Mouse (Mus musculus) kidney, adult 2 months (tissue): ENCODE measurements around the gene Pdzd2. TPM values are rescaled to one million over a fixed set of nuclear protein-coding genes. Genes with fewer than 3 reads are reported as not detected.

Experiments
- DNase-seq: peaks from one replicate; pipeline ENCODE4 v3.0.0; 2021
- H3K27ac ChIP-seq: fragments of 200-500 bp; 2 replicates; pipeline ENCODE4 v1.5.1; 2012; ENCODE audit warnings: low read depth, low read length, control low read depth, inconsistent platforms; ENCODE audit not compliant: insufficient read depth
- H3K27me3 ChIP-seq: fragments of 200-500 bp; replicated peaks from 2 replicates; pipeline ENCODE4 v1.6.1; 2012; ENCODE audit warnings: mild to moderate bottlenecking, moderate library complexity, low read length, inconsistent platforms; ENCODE audit not compliant: control insufficient read depth, insufficient read depth
- H3K36me3 ChIP-seq: fragments of 200-500 bp; 2 replicates; pipeline ENCODE4 v1.6.1; 2012; ENCODE audit warnings: mild to moderate bottlenecking, moderate library complexity, low read length, inconsistent platforms; ENCODE audit not compliant: control insufficient read depth, insufficient read depth
- H3K4me1 ChIP-seq: fragments of 200-500 bp; 2 replicates; pipeline ENCODE4 v1.6.1; 2011; ENCODE audit warnings: low read length; ENCODE audit not compliant: control insufficient read depth, insufficient read depth
- H3K4me3 ChIP-seq: fragments of 200-500 bp; 2 replicates; pipeline ENCODE4 v1.5.1; 2011; ENCODE audit warnings: mild to moderate bottlenecking, low read depth, low read length, control low read depth; ENCODE audit not compliant: insufficient read depth
- CTCF ChIP-seq: fragments of 200-500 bp; conservative IDR thresholded peaks from 2 replicates; pipeline ENCODE4 v1.5.1; 2011; ENCODE audit warnings: low read depth, mild to moderate bottlenecking, control low read depth, low read length, moderate library complexity, mixed read lengths; ENCODE audit not compliant: insufficient read depth, insufficient read length
- POLR2A ChIP-seq: fragments of 200-500 bp; IDR thresholded peaks from one replicate; pipeline ENCODE4 v1.6.1; 2011; ENCODE audit warnings: low read depth, low read length, control low read depth
- WGBS: fragments of 180-500 bp; shearing (Covaris S2); methylation state at CpG from one replicate; pipeline ENCODE4 v1.1.7; 2018; 5-methylcytosine and 5-hydroxymethylcytosine counted together
- polyA plus RNA-seq: library from polyadenylated mRNA; depleted of rRNA; stranded (reverse); fragments of >200 nt; gene quantifications from 2 replicates; pipeline ENCODE4 v1.2.3, GENCODE M21; 2012

Pdzd2 gene
- polyA plus RNA-seq, 1 experiment: 16.5 TPM

DNA sequence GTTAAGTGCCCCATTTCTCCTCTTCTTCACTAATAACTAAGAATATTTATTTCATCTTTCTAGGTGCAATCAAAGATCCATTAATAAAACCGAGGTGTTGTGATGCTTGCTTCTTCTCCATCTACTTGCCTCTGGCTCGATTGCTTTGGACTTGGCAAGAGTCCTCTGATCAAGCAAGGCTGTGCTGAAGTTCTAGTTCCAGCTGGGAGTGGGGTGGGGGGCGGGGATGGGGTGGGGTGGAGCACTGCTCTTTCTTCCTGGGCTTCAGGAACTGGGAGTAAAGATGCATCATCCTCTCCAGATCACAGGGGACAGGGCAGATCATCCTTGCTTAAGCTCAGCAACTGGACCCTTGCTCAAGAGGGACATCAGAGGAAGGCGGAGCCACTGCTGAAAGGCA is 5.5 kb downstream of the Pdzd2 start:
- Histone ChIP-seq H3K4me1 (no peaks in the 10 kb centered on the region), H3K36me3 (no peaks in the 10 kb centered on the region), H3K27me3 (no peaks in the 10 kb centered on the region; the same call in 1 of the 2 replicates), H3K27ac (no peak overlapping the region), H3K4me3 (no peak overlapping the region)
- TF ChIP-seq CTCF (no peak), POLR2A (no peak)
- whole genome bisulfite sequencing: 61% methylated on average over 4 of the region's 4 CpGs
- DNase-seq: no peak

DNA sequence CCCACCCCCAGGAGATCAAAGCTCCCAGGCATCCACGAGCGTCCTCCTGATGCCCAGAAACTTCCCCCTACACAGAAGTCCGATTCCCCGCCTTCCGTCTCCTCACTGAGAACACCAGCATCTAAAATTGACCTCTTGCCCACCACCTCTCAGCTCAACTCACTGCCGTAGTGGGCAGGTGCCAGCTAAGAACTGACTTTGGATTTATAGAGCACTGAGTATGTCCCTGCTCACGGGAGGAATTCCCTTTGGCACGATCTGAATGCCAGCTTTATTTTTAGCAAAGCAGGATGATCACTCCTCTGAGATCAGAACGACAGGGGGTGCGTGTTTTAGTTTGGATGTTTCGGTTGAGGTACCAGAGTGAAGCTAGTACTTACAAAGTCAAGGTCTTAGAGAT is 7.1 kb downstream of the Pdzd2 start:
- 65% methylated on average over 11 of the region's 11 CpGs for WGBS
- TF ChIP-seq CTCF: no peak
- no peak for TF ChIP-seq POLR2A
- DNase-seq: no peak

DNA sequence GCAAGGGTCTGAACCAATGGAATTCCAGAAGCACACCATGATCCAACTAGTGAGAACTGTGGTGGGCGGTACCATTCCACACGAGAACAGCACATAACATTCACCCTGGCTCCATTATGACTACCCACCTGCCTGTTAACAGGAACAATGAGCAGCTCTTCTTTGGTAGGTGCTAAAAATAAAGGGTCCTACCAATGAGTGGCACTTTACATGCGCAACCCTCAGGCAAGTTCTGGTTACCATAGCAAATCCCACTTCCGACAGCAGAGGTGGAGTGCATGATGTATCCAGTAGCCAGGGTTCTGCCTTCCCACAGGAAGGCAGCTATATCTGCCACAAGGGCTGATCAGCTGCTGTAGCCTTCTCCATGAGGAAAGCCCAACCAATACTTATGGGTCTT is 11.3 kb downstream of the Pdzd2 start:
- TF ChIP-seq POLR2A (no peak), CTCF (no peak)
- Histone ChIP-seq H3K36me3 (no peaks in the 10 kb centered on the region), H3K4me3 (no peak overlapping the region), H3K27me3 (no peaks in the 10 kb centered on the region; the same call in 1 of the 2 replicates), H3K4me1 (no peaks in the 10 kb centered on the region), H3K27ac (no peak overlapping the region)
- WGBS: 88% methylated on average over 4 of the region's 4 CpGs
- no peak for DNase-seq

More for the DNA sequence above, 7.1 kb downstream of the Pdzd2 start:
- Histone ChIP-seq H3K36me3 (no peaks in the 10 kb centered on the region), H3K4me1 (no peaks in the 10 kb centered on the region), H3K4me3 (no peak overlapping the region), H3K27ac (no peak overlapping the region), H3K27me3 (no peaks in the 10 kb centered on the region; the same call in 1 of the 2 replicates)

DNA sequence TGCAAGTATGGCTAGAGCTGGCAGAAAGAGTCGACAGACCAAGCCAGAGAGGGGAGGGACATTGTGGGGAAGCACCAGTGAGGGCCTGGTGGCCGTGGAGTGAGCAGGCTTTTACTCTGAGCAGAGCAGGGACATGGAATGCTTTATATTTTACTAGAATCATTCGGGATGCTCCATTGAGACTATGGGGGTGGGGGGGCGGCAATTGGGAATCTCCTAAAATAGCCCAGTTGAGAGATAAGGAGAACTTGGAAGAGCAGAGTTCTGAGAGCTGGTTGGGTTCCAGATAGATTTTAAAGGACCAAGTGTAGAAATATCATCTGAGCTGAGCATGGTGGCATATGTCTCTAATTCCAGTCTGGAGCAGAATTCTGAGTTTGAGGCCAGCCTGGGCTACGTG is 14.5 kb downstream of the Pdzd2 start:
- no peaks in the 10 kb centered on the region; the same call in 1 of the 2 replicates for H3K27me3 ChIP-seq
- no peak overlapping the region for H3K27ac ChIP-seq
- no peak for DNase-seq
- H3K4me3 ChIP-seq: no peak overlapping the region
- TF ChIP-seq CTCF (no peak), POLR2A (no peak)
- 73% methylated on average over 5 of the region's 5 CpGs for WGBS
- H3K4me1 ChIP-seq: no peaks in the 10 kb centered on the region
- H3K36me3 ChIP-seq: no peaks in the 10 kb centered on the region

DNA sequence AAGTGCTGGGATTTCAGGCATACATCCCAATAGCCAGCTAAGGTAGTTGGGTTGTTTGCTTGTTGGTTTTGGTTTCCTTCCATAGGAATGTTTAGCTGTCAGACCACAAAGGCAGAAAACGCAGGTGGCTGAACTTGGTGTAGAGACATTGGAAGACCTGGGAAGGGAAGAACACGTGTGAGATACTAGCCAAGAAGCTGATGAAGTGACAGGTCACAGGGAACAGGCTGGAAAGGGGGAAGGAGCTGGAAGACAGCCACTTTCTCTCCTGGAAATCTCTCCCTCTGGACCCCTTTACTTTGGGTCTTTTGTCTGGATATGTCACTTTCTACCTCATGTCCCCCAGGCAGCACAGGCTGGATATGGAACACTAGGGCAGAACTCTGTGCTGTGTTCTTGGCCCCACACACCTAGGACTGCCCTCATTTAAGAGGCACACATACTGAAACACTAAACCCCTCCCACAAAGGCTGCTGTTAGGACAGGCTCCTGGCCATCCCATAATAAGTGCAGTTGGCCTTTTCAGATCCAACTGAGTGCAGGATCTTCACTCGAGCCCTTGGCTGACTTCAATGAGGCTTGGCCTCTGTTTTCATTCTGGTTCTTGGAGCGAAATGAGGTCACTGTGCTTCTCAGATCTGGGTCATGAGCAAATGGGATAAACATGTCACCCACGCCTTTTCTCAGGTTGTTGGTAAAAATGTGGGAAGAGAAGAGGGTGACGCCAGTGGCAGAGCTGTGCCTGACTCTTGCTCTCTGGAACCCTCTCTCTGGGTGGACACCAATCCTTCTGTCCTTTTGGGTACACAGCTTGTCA is 17.8 kb downstream of the Pdzd2 start:
- Histone ChIP-seq H3K27me3 (no peaks in the 10 kb centered on the region), H3K4me1 (no peaks in the 10 kb centered on the region), H3K4me3 (no peak overlapping the region), H3K36me3 (no peaks in the 10 kb centered on the region), H3K27ac (no peak overlapping the region)
- WGBS: 58% methylated on average over 6 of the region's 6 CpGs
- no peak for DNase-seq
- no peak for TF ChIP-seq CTCF
- no peak for TF ChIP-seq POLR2A

DNA sequence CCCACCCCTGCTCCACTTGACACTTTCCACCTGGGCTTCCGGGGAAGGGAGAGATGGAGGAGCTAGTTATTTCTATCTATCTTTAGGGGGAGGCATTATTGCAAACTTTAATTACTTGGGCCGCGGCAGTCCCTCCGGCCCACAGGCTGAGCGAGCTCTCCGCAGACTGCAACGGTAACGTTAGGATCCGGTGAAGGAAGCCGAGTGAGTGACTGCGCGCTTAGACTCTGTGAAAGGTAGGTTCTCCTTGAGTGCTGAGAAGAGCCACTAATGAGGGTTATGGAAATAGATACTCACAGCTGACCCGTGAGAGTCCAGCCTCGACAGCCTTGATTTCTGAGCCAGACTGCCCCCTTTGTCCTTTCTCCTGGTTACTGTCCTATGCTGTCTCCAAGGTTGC is 20.9 kb downstream of the Pdzd2 start:
- Histone ChIP-seq H3K36me3 (no peaks in the 10 kb centered on the region), H3K4me3 (no peak overlapping the region), H3K27me3 (no peaks in the 10 kb centered on the region), H3K27ac (no peak overlapping the region), H3K4me1 (no peaks in the 10 kb centered on the region)
- no peak for TF ChIP-seq POLR2A
- no peak for TF ChIP-seq CTCF
- 47% methylated on average over 14 of the region's 14 CpGs for WGBS
- no peak for DNase-seq

DNA sequence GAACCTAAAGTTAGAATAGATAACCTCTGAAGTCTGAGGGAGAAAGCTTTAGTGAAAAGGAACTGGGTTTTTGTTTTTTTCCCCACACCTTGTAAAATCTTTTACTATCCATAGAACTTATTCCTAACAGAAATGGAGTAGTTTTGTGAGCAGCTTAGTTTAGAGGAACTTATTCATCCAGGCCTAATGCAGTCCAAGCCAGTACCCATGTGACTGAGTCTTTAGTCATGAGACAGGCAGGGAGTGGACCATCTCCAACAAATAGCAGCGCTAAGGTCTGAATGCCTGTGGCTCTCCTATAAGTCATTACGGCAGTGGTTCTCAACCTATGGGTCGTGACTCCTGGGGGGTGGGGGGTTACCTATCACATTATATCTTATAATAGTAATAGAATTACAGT is 22.3 kb downstream of the Pdzd2 start:
- no peak for DNase-seq
- H3K27ac ChIP-seq: no peak overlapping the region
- TF ChIP-seq CTCF: no peak
- no peak for TF ChIP-seq POLR2A

DNA sequence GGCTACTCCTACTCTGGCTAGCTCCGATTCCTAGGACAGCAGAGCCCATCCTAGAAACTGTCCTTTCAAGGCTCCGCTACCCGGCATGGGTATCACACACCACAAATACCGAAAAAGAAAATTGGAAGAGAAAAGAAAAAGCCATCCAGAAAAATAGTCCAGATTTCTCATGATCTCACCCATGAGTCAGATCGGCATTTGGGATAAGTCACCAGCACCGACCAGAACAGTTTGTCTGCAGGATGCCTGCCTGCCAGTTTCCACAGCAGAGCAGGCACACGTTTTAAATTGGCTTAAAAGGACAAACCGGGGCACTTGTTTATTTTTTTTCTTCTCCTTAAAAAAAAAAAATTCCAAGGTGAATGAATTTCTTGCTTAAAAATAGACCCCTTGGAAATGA is 22.8 kb downstream of the Pdzd2 start:
- no peak for DNase-seq
- Histone ChIP-seq H3K4me3 (no peak overlapping the region), H3K27ac (no peak overlapping the region), H3K27me3 (no peaks in the 10 kb centered on the region), H3K36me3 (no peaks in the 10 kb centered on the region), H3K4me1 (no peaks in the 10 kb centered on the region)
- 79% methylated on average over 8 of the region's 8 CpGs for WGBS
- no peak for TF ChIP-seq CTCF
- TF ChIP-seq POLR2A: no peak

More for the DNA sequence above, 22.3 kb downstream of the Pdzd2 start:
- H3K27me3 ChIP-seq: no peaks in the 10 kb centered on the region
- no peaks in the 10 kb centered on the region for H3K4me1 ChIP-seq
- no peak overlapping the region for H3K4me3 ChIP-seq
- WGBS: 76% methylated on average over 3 of the region's 3 CpGs
- H3K36me3 ChIP-seq: no peaks in the 10 kb centered on the region
